In genomic region chr10:19939282-19939705, GRCm38 (mm10) we compare ENCODE assay signal across 7 mouse cellular contexts. TPM values are rescaled to one million over a fixed set of nuclear protein-coding genes. Genes with fewer than 3 reads are reported as not detected.
DNase-seq lines count a peak whose midpoint lies in the region; ATAC-seq and TF ChIP-seq lines count a peak whose summit lies in the region.

No protein-coding gene starts in this region.

- H3K36me3 ChIP-seq in CH12.LX (replicated peaks in 1 of 2; ENCODE audit: control insufficient read depth in 1 of 2, insufficient read depth in 1 of 2, low read length in 1 of 2), result peaks cover 8 to 36% of the 10 kb centered on the region in 2 experiments
- H3K36me3 ChIP-seq in megakaryocyte, embryonic 14.5 days (replicated peaks; ENCODE audit: low read length), result peaks cover 4% of the 10 kb centered on the region
- H3K36me3 ChIP-seq in forebrain, embryonic 10.5 days (replicated peaks), result no peaks in the 10 kb centered on the region

- ATAC-seq in erythroblast, adult 5-6 weeks (replicated peaks; ENCODE audit: low FRiP score, poor library complexity, severe bottlenecking), result no peak
- ATAC-seq in cerebellum, adult (ENCODE audit: insufficient number of reproducible peaks, low FRiP score, low TSS enrichment), result no peak

- TF ChIP-seq POLR2A in CH12.LX (IDR thresholded peaks at IDR 0.05; ENCODE audit: low read depth, low read length), result peak; percentile 58

- H3K4me2 ChIP-seq in CH12.LX (ENCODE audit: insufficient read depth, low read depth, poor library complexity, severe bottlenecking), result peak overlapping the region; percentile 74

- dilution Hi-C loops in CH12.LX (cut with MboI; ENCODE audit: extremely low pct_ligation_motif_present, extremely low pct_unique_long_range_greater_than_20kb, low sequenced_read_pairs), result no loop called here

- no peaks in the 10 kb centered on the region for H3K27me3 ChIP-seq in CH12.LX (replicated peaks)
- H3K27me3 ChIP-seq in megakaryocyte, embryonic 14.5 days (replicated peaks), result no peaks in the 10 kb centered on the region
- peaks cover 37% of the 10 kb centered on the region for H3K27me3 ChIP-seq in forebrain, embryonic 10.5 days (ENCODE audit: poor library complexity, severe bottlenecking)

- TF ChIP-seq CTCF in CH12.LX (conservative IDR thresholded peaks at IDR 0.05 in 1 of 2, IDR thresholded peaks at IDR 0.05 in 1 of 2; ENCODE audit: low read depth in 2 of 2, low read length in 2 of 2), result no peak

- in situ Hi-C loops in CH12.LX (cut with MboI; ENCODE audit: low pct_ligation_motif_present, low pct_unique_long_range_greater_than_20kb, low sequenced_read_pairs), result loop anchor here (10.0 kb wide), 1 partner anchor 56 kb away; no protein-coding TSS in a partner anchor

- WGBS in forebrain, embryonic 10.5 days, result 54% methylated on average over 8 of the region's 8 CpGs

- peak; percentile 97 for DNase-seq in 416B (ENCODE audit: low read depth)
- DNase-seq in CH12.LX (ENCODE audit: extremely low read depth), result peak; percentile 80
- peak; percentile 57 to 74 for DNase-seq in kidney, adult 8-10 months
- no peak for DNase-seq in forebrain, embryonic 10.5 days (ENCODE audit: extremely low spot score, low spot score)

- H3K79me2 ChIP-seq in CH12.LX (replicated peaks; ENCODE audit: control insufficient read depth, extremely low read depth, insufficient read depth, poor library complexity, severe bottlenecking), result peaks cover 76% of the 10 kb centered on the region

- peak overlapping the region; percentile 96 for H3K27ac ChIP-seq in CH12.LX (ENCODE audit: insufficient read depth, low read depth)
- H3K27ac ChIP-seq in forebrain, embryonic 10.5 days, result no peak overlapping the region

- TF ChIP-seq EP300 in CH12.LX (IDR thresholded peaks at IDR 0.05; ENCODE audit: low read length), result peak; percentile 57; the same call in 1 of the 2 replicates

- H3K9me3 ChIP-seq in CH12.LX (replicated peaks; ENCODE audit: low read length), result no peaks in the 10 kb centered on the region
- H3K9me3 ChIP-seq in megakaryocyte, embryonic 14.5 days, result no peaks in the 10 kb centered on the region
- no peaks in the 10 kb centered on the region for H3K9me3 ChIP-seq in forebrain, embryonic 10.5 days

- peaks cover 13 to 60% of the 10 kb centered on the region in 2 experiments for H3K4me1 ChIP-seq in CH12.LX (ENCODE audit: control insufficient read depth in 1 of 2, insufficient read depth in 2 of 2)
- H3K4me1 ChIP-seq in megakaryocyte, embryonic 14.5 days, result peaks cover 74% of the 10 kb centered on the region
- H3K4me1 ChIP-seq in forebrain, embryonic 10.5 days, result peaks cover 28% of the 10 kb centered on the region

- H3K9ac ChIP-seq in CH12.LX (ENCODE audit: insufficient read depth, low read depth), result peak overlapping the region; percentile 90

- TF ChIP-seq RAD21 in CH12.LX (IDR thresholded peaks at IDR 0.05; ENCODE audit: low read depth, low read length), result no peak

- peak overlapping the region; percentile 10 to 37 (median 33) for H3K4me3 ChIP-seq in CH12.LX (replicated peaks in 1 of 3; ENCODE audit: low read depth in 2 of 3, low read length in 2 of 3, poor library complexity in 1 of 3)
- H3K4me3 ChIP-seq in megakaryocyte, embryonic 14.5 days (replicated peaks), result peak overlapping the region; percentile 90
- no peak overlapping the region for H3K4me3 ChIP-seq in forebrain, embryonic 10.5 days

TF ChIP-seq in CH12.LX, 34 proteins besides CTCF, POLR2A, EP300 and RAD21:
- TF ChIP-seq MXI1 (IDR thresholded peaks at IDR 0.05; ENCODE audit: low read depth, low read length) (no peak; the same call in 1 of the 2 replicates), JUN (IDR thresholded peaks at IDR 0.05; ENCODE audit: insufficient read depth, low read depth, low read length) (no peak), UBTF (IDR thresholded peaks at IDR 0.05; ENCODE audit: low read depth, low read length) (no peak), BHLHE40 (IDR thresholded peaks at IDR 0.05; ENCODE audit: low read depth, low read length) (0 out of 2 replicates have a peak, but pooled peaks have one; percentile 21), ZC3H11A (IDR thresholded peaks at IDR 0.05; ENCODE audit: low read depth, low read length) (no peak), JUND (conservative IDR thresholded peaks at IDR 0.05; ENCODE audit: low read depth, low read length) (no peak), USF1 (IDR thresholded peaks at IDR 0.05; ENCODE audit: low read depth, low read length) (no peak), MAZ (IDR thresholded peaks at IDR 0.05; ENCODE audit: low read depth, low read length) (no peak), ZMIZ1 (IDR thresholded peaks at IDR 0.05; ENCODE audit: low read depth, low read length) (no peak), GABPA (IDR thresholded peaks at IDR 0.05; ENCODE audit: insufficient replicate concordance, low read depth, low read length) (no peak), KAT2A (IDR thresholded peaks at IDR 0.05; ENCODE audit: insufficient replicate concordance, low read length) (0 out of 2 replicates have a peak, but pooled peaks have one; percentile 23), TBP (conservative IDR thresholded peaks at IDR 0.05; ENCODE audit: low read depth, low read length) (0 out of 2 replicates have a peak, but pooled peaks have one; percentile 24), MAFK (IDR thresholded peaks at IDR 0.05; ENCODE audit: insufficient replicate concordance, low read length) (no peak), RCOR1 (conservative IDR thresholded peaks at IDR 0.05; ENCODE audit: low read depth, low read length) (peak; percentile 56; the same call in 1 of the 2 replicates), ZNF384 (IDR thresholded peaks at IDR 0.05; ENCODE audit: low read depth, low read length) (no peak), CHD1 (IDR thresholded peaks at IDR 0.05; ENCODE audit: low read depth, low read length) (no peak; the same call in 1 of the 2 replicates), SIN3A (IDR thresholded peaks at IDR 0.05; ENCODE audit: low read length) (peak; percentile 59; the same call in 1 of the 2 replicates), USF2 (conservative IDR thresholded peaks at IDR 0.05; ENCODE audit: low read depth, low read length) (no peak), TCF12 (IDR thresholded peaks at IDR 0.05; ENCODE audit: low read depth, low read length) (peak; percentile 42), IRF4 (IDR thresholded peaks at IDR 0.05; ENCODE audit: low read depth, low read length) (peak; percentile 72), CHD2 (IDR thresholded peaks at IDR 0.05; ENCODE audit: low read length) (0 out of 2 replicates have a peak, but pooled peaks have one; percentile 8), ETS1 (conservative IDR thresholded peaks at IDR 0.05; ENCODE audit: low read depth, low read length) (peak; percentile 42; the same call in 1 of the 2 replicates), SMC3 (IDR thresholded peaks at IDR 0.05; ENCODE audit: low read depth, low read length) (no peak), NELFE (IDR thresholded peaks at IDR 0.05; ENCODE audit: low read depth, low read length) (no peak), MYC (IDR thresholded peaks at IDR 0.05; ENCODE audit: low read depth, low read length) (0 out of 2 replicates have a peak, but pooled peaks have one; percentile 52), ELF1 (IDR thresholded peaks at IDR 0.05; ENCODE audit: low read depth, low read length) (0 out of 2 replicates have a peak, but pooled peaks have one; percentile 33), NRF1 (IDR thresholded peaks at IDR 0.05; ENCODE audit: low read depth, low read length) (no peak), PAX5 (IDR thresholded peaks at IDR 0.05; ENCODE audit: low read length) (no peak), ZKSCAN1 (IDR thresholded peaks at IDR 0.05; ENCODE audit: borderline replicate concordance, low read depth, low read length) (no peak), MEF2A (IDR thresholded peaks at IDR 0.05; ENCODE audit: borderline replicate concordance, low read depth, low read length) (0 out of 2 replicates have a peak, but pooled peaks have one; percentile 32), E2F4 (IDR thresholded peaks at IDR 0.05; ENCODE audit: insufficient replicate concordance, low read depth, low read length) (no peak), MAX (IDR thresholded peaks at IDR 0.05; ENCODE audit: low read length) (no peak), HCFC1 (IDR thresholded peaks at IDR 0.05; ENCODE audit: low read depth, low read length) (no peak), POLR2AphosphoS2 (IDR thresholded peaks at IDR 0.05; ENCODE audit: low read depth, low read length) (no peak; the same call in 1 of the 2 replicates)

RNA-seq across cellular contexts. Expression of gene Map3k5, which starts 5.0 kb away (rescaled TPM):
- total RNA-seq in CH12.LX (2012; rRNA removed), result 27.6 and 28.8 TPM in 2 replicates
- 15.8 and 16.3 TPM in 2 replicates for total RNA-seq in CH12.LX (2014; rRNA removed)
- 27.3 and 31.0 TPM in 2 replicates for polyA plus RNA-seq in CH12.LX (2012; ENCODE audit: insufficient read length, low read depth)
- polyA plus RNA-seq in megakaryocyte, embryonic 14.5 days (2012; ENCODE audit: insufficient read depth, low replicate concordance), result 1.2 and 1.3 TPM in 2 replicates
- polyA plus RNA-seq in forebrain, embryonic 10.5 days (2016; fragmentation: Nextera tagmentation; extraction: Ambion mirVana), result 0.32 and 0.42 TPM in 2 replicates
- 3.1 and 4.2 TPM in 2 replicates for total RNA-seq in erythroblast, adult 5-6 weeks (2015; ENCODE audit: low replicate concordance)
- 4.6 and 8.8 TPM in 2 replicates for total RNA-seq in erythroblast, adult 5-6 weeks (2017; ENCODE audit: low replicate concordance)

RNA-seq across cellular contexts. Expression of gene Pex7, which starts 31.8 kb away (rescaled TPM):
- total RNA-seq in CH12.LX (2012; rRNA removed) (26.5 and 28.0 TPM in 2 replicates), CH12.LX (2014; rRNA removed) (53.1 and 53.6 TPM in 2 replicates)
- polyA plus RNA-seq in CH12.LX (2012; ENCODE audit: insufficient read length, low read depth), result 30.2 and 32.4 TPM in 2 replicates
- 8.1 TPM in 1 of 2 replicates, not detected in the other for polyA plus RNA-seq in megakaryocyte, embryonic 14.5 days (2012; ENCODE audit: insufficient read depth, low replicate concordance)
- 25.5 and 28.9 TPM in 2 replicates for polyA plus RNA-seq in forebrain, embryonic 10.5 days (2016; fragmentation: Nextera tagmentation; extraction: Ambion mirVana)
- total RNA-seq in erythroblast, adult 5-6 weeks (2015; ENCODE audit: low replicate concordance), result 4.2 and 6.5 TPM in 2 replicates
- 3.3 and 4.2 TPM in 2 replicates for total RNA-seq in erythroblast, adult 5-6 weeks (2017; ENCODE audit: low replicate concordance)

Comparison
In these comparisons a context has a peak if more than half of its experiments do, and no peak if none do; other contexts are left out.
1. RNA of gene Map3k5, which starts 5.0 kb away (polyA plus RNA-seq): 27.3 to 31.0 TPM in CH12.LX; 1.2 to 1.3 TPM in megakaryocyte, embryonic 14.5 days and 0.32 to 0.42 TPM in forebrain, embryonic 10.5 days; every median in the first group is over 10 times any median in the second.